Mouse (Mus musculus) kidney, postnatal 0 days (tissue): Measurements from ENCODE around the gene Hoxc8. TPM values are rescaled to one million over a fixed set of nuclear protein-coding genes. Genes with fewer than 3 reads are reported as not detected.

Experiments used
- ATAC-seq: fragments of 200-750 bp; cut with Nextera tagmentation; replicated peaks from 2 replicates; pipeline ENCODE4 v1.8.0; 2017; ENCODE audit warnings: low read depth, moderate number of reproducible peaks, moderate TSS enrichment, moderate library complexity; ENCODE audit not compliant: low FRiP score
- DNase-seq: peaks from one replicate; pipeline ENCODE4 v3.0.0-alpha.2; 2016; ENCODE audit warnings: low spot score
- H3K27ac ChIP-seq: fragments of 300-500 bp; sonication (generic); 2 replicates; pipeline ENCODE4 v1.5.1; 2014; ENCODE audit warnings: mild to moderate bottlenecking
- H3K27me3 ChIP-seq: fragments of 300-500 bp; sonication (generic); 2 replicates; pipeline ENCODE4 v1.6.1; 2014; ENCODE audit warnings: low read length, mixed read lengths; ENCODE audit not compliant: insufficient read depth
- H3K36me3 ChIP-seq: fragments of 300-500 bp; sonication (generic); 2 replicates; pipeline ENCODE4 v1.6.1; 2014; ENCODE audit warnings: low read length, mixed read lengths; ENCODE audit not compliant: insufficient read depth
- H3K4me1 ChIP-seq: fragments of 300-500 bp; sonication (generic); replicated peaks from 2 replicates; pipeline ENCODE4 v1.6.1; 2014; ENCODE audit warnings: antibody characterized with exemption, low read length, mixed read lengths; ENCODE audit not compliant: insufficient read depth
- H3K4me2 ChIP-seq: fragments of 300-500 bp; sonication (generic); 2 replicates; pipeline ENCODE4 v1.6.1; 2014; ENCODE audit warnings: mild to moderate bottlenecking, low read length, moderate library complexity, mixed read lengths
- H3K4me3 ChIP-seq: fragments of 300-500 bp; sonication (generic); replicated peaks from 2 replicates; pipeline ENCODE4 v1.5.1; 2014; ENCODE audit warnings: low read depth, low read length
- H3K9ac ChIP-seq: fragments of 300-500 bp; sonication (generic); 2 replicates; pipeline ENCODE4 v1.6.1; 2014; ENCODE audit warnings: low read depth, low read length
- H3K9me3 ChIP-seq: fragments of 300-500 bp; sonication (generic); replicated peaks from 2 replicates; pipeline ENCODE4 v1.6.1; 2016; ENCODE audit warnings: low read length, inconsistent platforms, mixed read lengths
- CTCF ChIP-seq: IDR thresholded peaks from 2 replicates; pipeline ENCODE4 v1.5.1; 2016; ENCODE audit warnings: antibody characterized with exemption, low read depth, mild to moderate bottlenecking, moderate library complexity
- WGBS: fragments of 180-500 bp; shearing (Covaris S2); extraction: QIAGEN DNeasy Blood & Tissue Kit; methylation state at CpG from one replicate; pipeline ENCODE4 v1.1.7; 2014; 5-methylcytosine and 5-hydroxymethylcytosine counted together
- microRNA counts: library from miRNA; unstranded; fragments of <30 nt; microRNA quantifications from one replicate; lab custom pipeline; 2015
- microRNA-seq: library from miRNA; unstranded; fragments of <30 nt; microRNA quantifications from one replicate; pipeline ENCODE4, GENCODE M21; 2016
- polyA plus RNA-seq: library from polyadenylated mRNA; unstranded; fragments of >200 nt; fragmentation: Nextera tagmentation; extraction: Ambion mirVana; gene quantifications from 2 replicates; pipeline ENCODE4 v1.2.1, GENCODE M21; 2015

Hoxc8 gene
- polyA plus RNA-seq, 1 experiment from 2014 or later: 5.8 TPM

DNA sequence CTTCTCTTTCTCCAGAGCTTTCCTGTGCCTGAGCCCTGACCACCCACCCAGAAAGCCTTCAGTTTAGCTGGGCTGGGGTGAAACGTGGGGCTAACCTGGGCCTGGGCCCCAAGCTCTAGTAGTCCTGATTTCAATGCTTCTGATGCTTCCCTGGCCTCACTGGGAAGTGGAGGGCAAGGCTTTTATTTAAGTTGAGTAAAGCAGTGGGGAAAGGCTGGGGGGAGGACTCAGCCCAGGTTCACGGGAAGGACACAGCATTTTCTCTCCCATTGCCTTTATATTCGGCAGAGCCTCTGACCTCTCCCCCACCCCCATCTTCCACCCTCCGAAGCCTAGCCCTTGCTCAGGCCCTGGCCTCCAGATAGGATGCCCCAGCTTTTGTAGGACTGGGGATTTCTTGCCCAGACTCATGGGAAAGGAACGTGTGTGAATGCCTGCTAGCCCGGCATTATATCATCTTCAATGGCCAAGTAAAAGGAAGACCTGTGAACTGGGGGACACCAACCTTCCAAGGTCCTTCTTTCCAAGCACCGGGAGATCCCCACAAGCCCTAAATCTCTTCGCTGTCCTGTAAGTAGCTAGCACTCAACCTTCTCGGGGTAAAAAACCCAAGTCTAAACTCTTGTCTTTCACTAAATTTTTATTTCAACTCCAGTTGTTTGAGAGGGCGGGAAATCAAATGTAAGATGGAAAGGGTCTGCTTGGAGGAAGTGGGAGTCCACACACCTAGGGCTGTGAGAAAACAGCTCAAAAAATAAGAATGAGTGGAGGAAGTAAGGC is 48.5 kb downstream of the Hoxc8 start:
- no peak for TF ChIP-seq CTCF
- DNase-seq: no peak
- H3K4me2 ChIP-seq: no peak overlapping the region
- H3K27me3 ChIP-seq: 0 out of 2 replicates have a peak, but pooled peaks cover 9% of the 10 kb centered on the region
- H3K36me3 ChIP-seq: no peaks in the 10 kb centered on the region
- no peak overlapping the region for H3K9ac ChIP-seq
- no peak for ATAC-seq
- no peak overlapping the region for H3K4me3 ChIP-seq
- no peak overlapping the region for H3K27ac ChIP-seq
- 40% methylated on average over 10 of the region's 10 CpGs for WGBS
- H3K9me3 ChIP-seq: no peaks in the 10 kb centered on the region
- peaks cover 35% of the 10 kb centered on the region for H3K4me1 ChIP-seq

DNA sequence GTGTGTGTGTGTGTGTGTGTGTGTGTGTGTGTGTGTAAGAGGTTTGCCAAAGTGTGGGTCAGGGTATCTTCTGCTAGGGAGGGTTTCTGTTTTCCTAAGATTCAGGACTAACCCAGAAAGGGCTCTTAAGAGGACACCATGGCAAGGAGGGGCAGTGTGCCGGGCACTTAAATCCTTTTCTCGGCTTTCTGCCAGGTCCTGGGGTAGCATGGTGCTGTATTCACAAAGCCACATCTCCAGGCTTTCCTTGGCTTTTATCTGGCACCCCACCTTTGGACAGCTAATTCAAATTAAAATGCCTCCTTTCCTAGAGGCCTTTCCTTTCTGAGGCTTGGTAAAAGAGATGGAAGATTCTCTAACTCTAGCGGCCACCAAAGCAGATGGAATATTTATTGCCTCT is 49.2 kb downstream of the Hoxc8 start:
- no peaks in the 10 kb centered on the region for H3K36me3 ChIP-seq
- H3K27me3 ChIP-seq: 0 out of 2 replicates have a peak, but pooled peaks cover 8% of the 10 kb centered on the region
- ATAC-seq (no peak), DNase-seq (no peak)
- H3K4me3 ChIP-seq: no peak overlapping the region
- no peak for TF ChIP-seq CTCF
- no peaks in the 10 kb centered on the region for H3K9me3 ChIP-seq
- no peak overlapping the region for H3K9ac ChIP-seq
- H3K27ac ChIP-seq: no peak overlapping the region
- WGBS: 32% methylated on average over 3 of the region's 3 CpGs
- no peak overlapping the region for H3K4me2 ChIP-seq
- peaks cover 28% of the 10 kb centered on the region for H3K4me1 ChIP-seq

DNA sequence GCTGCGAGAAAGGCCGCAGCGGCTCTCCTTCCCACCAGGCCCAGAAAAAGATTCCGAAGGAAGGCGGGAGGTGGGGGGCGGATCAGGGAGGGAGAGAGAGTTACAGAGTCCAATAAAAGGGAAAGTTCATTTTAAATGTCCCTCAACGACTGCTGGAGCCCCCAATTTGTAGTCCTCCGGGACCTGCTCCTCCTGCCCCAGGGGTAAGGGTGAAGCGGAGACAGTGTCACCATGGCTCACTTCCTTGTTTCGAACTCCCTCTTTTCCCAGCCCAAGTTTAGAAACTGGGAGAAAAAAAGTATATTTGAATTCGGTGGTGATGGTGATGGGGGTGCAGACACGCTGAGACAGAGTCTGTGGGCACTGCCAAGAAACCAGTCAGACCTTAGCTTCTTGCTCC is 50.2 kb downstream of the Hoxc8 start:
- Histone ChIP-seq H3K9ac (0 out of 2 replicates have a peak overlapping the region, but pooled peaks have one; percentile 19), H3K4me1 (peaks cover 23% of the 10 kb centered on the region), H3K9me3 (no peaks in the 10 kb centered on the region), H3K36me3 (no peaks in the 10 kb centered on the region), H3K27ac (0 out of 2 replicates have a peak overlapping the region, but pooled peaks have one; percentile 21), H3K27me3 (0 out of 2 replicates have a peak, but pooled peaks cover 8% of the 10 kb centered on the region), H3K4me2 (peak overlapping the region; percentile 37), H3K4me3 (no peak overlapping the region)
- no peak for TF ChIP-seq CTCF
- 34% methylated on average over 12 of the region's 12 CpGs for WGBS
- no peak for ATAC-seq
- DNase-seq: no peak

DNA sequence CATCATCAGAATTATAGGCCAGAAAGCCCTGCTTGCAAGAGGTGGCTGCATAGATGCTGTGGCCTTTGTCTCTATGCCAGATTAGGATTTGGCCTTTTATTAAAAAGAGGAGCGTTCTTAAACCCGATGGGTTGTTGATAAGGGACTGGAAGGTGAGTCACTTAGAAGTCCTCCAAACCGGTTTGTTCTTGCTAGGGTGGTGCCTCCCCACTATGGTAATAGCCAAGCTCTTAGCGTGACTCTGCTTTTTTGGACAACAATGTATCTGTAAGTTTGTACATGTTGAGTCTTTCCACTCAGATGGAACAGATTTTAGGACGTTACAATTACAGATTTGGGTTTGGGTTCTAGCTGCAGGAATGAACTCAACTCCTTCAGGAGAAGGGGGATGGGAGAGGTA is 51.2 kb downstream of the Hoxc8 start:
- no peak overlapping the region for H3K4me2 ChIP-seq
- H3K27me3 ChIP-seq: 0 out of 2 replicates have a peak, but pooled peaks cover 5% of the 10 kb centered on the region
- H3K4me1 ChIP-seq: peaks cover 23% of the 10 kb centered on the region
- ATAC-seq: no peak
- DNase-seq: no peak
- H3K27ac ChIP-seq: no peak overlapping the region
- WGBS: 48% methylated on average over 5 of the region's 5 CpGs
- no peak overlapping the region for H3K9ac ChIP-seq
- no peaks in the 10 kb centered on the region for H3K36me3 ChIP-seq
- H3K4me3 ChIP-seq: no peak overlapping the region
- TF ChIP-seq CTCF: no peak
- no peaks in the 10 kb centered on the region for H3K9me3 ChIP-seq

DNA sequence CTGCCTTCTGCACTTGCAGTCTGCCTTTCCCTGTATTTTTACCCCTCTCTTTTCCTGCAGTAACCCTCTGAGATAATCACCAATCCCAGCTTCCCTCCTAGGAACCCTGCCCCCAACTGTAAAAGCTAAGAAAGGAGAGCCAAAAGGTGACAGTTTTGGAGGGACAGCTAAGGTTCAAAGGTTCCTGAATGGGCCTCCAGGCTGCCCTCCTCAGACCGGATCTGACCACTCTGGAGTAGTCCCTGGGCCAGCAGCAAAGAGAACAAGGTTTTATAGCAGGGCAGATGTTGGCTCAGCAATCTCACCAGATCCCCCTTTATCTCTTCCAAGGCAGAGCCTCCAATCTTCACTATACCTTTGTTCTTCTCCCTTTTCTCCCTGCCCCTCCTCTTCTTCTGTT is 51.8 kb downstream of the Hoxc8 start:
- Histone ChIP-seq H3K4me3 (no peak overlapping the region), H3K4me1 (peaks cover 23% of the 10 kb centered on the region), H3K27me3 (0 out of 2 replicates have a peak, but pooled peaks cover 5% of the 10 kb centered on the region), H3K9me3 (no peaks in the 10 kb centered on the region), H3K27ac (no peak overlapping the region), H3K9ac (no peak overlapping the region), H3K36me3 (no peaks in the 10 kb centered on the region), H3K4me2 (no peak overlapping the region)
- 22% methylated on average over 1 of the region's 1 CpGs for WGBS
- DNase-seq (no peak), ATAC-seq (no peak)
- no peak for TF ChIP-seq CTCF

MicroRNA genes within 50 kb of the gene (microRNA counts, 519-probe panel; counts per million panel counts)
- microRNA mmu-miR-615-3p (lab: Ali Mortazavi, UCI) (330 counts per million, percentile 68 among the panel's probes with 10 or more counts), microRNA mmu-miR-615-5p (lab: Ali Mortazavi, UCI) (330 counts per million, percentile 68 among the panel's probes with 10 or more counts)

Small RNAs within 50 kb of the gene (microRNA-seq; reads per million reads assigned to microRNA genes)
- gene Mir196a-2: 1,696 reads per million, percentile 82 among the genes with 10 or more reads in this experiment
- 1,847 reads per million, percentile 82 among the genes with 10 or more reads in this experiment for gene Mir615

Other genes starting within 250 kb of the Hoxc8 start
- 0.05 TPM in 1 of 2 replicates, not detected in the other for gene Hoxc13, start 69.5 kb upstream of the Hoxc8 start, polyA plus RNA-seq
- not detected in 2 replicates for gene Hoxc12, start 53.9 kb upstream of the Hoxc8 start, polyA plus RNA-seq
- 1.5 and 1.8 TPM in 2 replicates for gene Hoxc11, start 36.2 kb upstream of the Hoxc8 start, polyA plus RNA-seq
- 30.6 and 34.1 TPM in 2 replicates for gene Hoxc10, start 23.8 kb upstream of the Hoxc8 start, polyA plus RNA-seq
- gene Hoxc5, start 23.2 kb upstream of the Hoxc8 start, polyA plus RNA-seq: 2.7 and 3.9 TPM in 2 replicates
- 11.0 and 12.4 TPM in 2 replicates for gene Hoxc9, start 14.2 kb upstream of the Hoxc8 start, polyA plus RNA-seq
- gene Hoxc6, start 7.7 kb downstream of the Hoxc8 start, polyA plus RNA-seq: 7.8 and 9.3 TPM in 2 replicates
- gene Hoxc4, start 28.3 kb downstream of the Hoxc8 start, polyA plus RNA-seq: 5.9 and 7.0 TPM in 2 replicates
- 13.0 TPM in 2 replicates for gene Smug1, start 176.5 kb downstream of the Hoxc8 start, polyA plus RNA-seq
- gene Cbx5, start 249.2 kb downstream of the Hoxc8 start, polyA plus RNA-seq: 62.0 and 68.2 TPM in 2 replicates
- 705 and 720 TPM in 2 replicates for gene Hnrnpa1, start 249.8 kb downstream of the Hoxc8 start, polyA plus RNA-seq